Mouse (Mus musculus): Measurements from ENCODE around the gene Tnik. TPM values are rescaled to one million over a fixed set of nuclear protein-coding genes. Genes with fewer than 3 reads are reported as not detected.

The Tnik gene
- polyA plus RNA-seq, 1 experiment from 2014 or later = 114 TPM

- WGBS = 83% methylated on average over 4 of the region's 4 CpGs
- no peak for DNase-seq
- H3K27ac ChIP-seq (replicated peaks; ENCODE audit: low read depth, low read length) = no peak overlapping the region
Measured at GRCm38 (mm10) chr3:28346476-28346875, 83.5 kb downstream of the Tnik start.

GRCm38 (mm10) chr3:28348746-28349145, 85.7 kb downstream of the Tnik start:
- ATAC-seq (ENCODE audit: low FRiP score, low TSS enrichment) = no peak
- Histone ChIP-seq H3K9me3 (ENCODE audit: control insufficient read depth, low read length) (no peaks in the 10 kb centered on the region), H3K36me3 (ENCODE audit: control insufficient read depth, insufficient read depth, low read length) (no peaks in the 10 kb centered on the region), H3K27me3 (ENCODE audit: control insufficient read depth, insufficient read depth, low read length) (no peaks in the 10 kb centered on the region), H3K9ac (replicated peaks; ENCODE audit: low read length) (no peak overlapping the region), H3K27ac (replicated peaks; ENCODE audit: low read depth, low read length) (no peak overlapping the region), H3K4me2 (ENCODE audit: low read length) (no peak overlapping the region), H3K4me1 (ENCODE audit: control insufficient read depth, insufficient read depth, low read length) (no peaks in the 10 kb centered on the region), H3K4me3 (replicated peaks; ENCODE audit: low read depth, low read length) (no peak overlapping the region)
- WGBS = 86% methylated on average over 1 of the region's 1 CpGs
- DNase-seq = no peak

More at GRCm38 (mm10) chr3:28346476-28346875, 83.5 kb downstream of the Tnik start:
- Histone ChIP-seq H3K4me2 (ENCODE audit: low read length) (no peak overlapping the region), H3K9ac (replicated peaks; ENCODE audit: low read length) (no peak overlapping the region), H3K4me3 (replicated peaks; ENCODE audit: low read depth, low read length) (no peak overlapping the region), H3K4me1 (ENCODE audit: control insufficient read depth, insufficient read depth, low read length) (no peaks in the 10 kb centered on the region), H3K36me3 (ENCODE audit: control insufficient read depth, insufficient read depth, low read length) (no peaks in the 10 kb centered on the region), H3K9me3 (ENCODE audit: control insufficient read depth, low read length) (no peaks in the 10 kb centered on the region), H3K27me3 (ENCODE audit: control insufficient read depth, insufficient read depth, low read length) (no peaks in the 10 kb centered on the region)
- ATAC-seq (ENCODE audit: low FRiP score, low TSS enrichment) = no peak

GRCm38 (mm10) chr3:28350147-28350801, 87.3 kb downstream of the Tnik start:
- Histone ChIP-seq H3K36me3 (ENCODE audit: control insufficient read depth, insufficient read depth, low read length) (no peaks in the 10 kb centered on the region), H3K9ac (replicated peaks; ENCODE audit: low read length) (no peak overlapping the region), H3K4me3 (replicated peaks; ENCODE audit: low read depth, low read length) (no peak overlapping the region), H3K27ac (replicated peaks; ENCODE audit: low read depth, low read length) (no peak overlapping the region), H3K4me2 (ENCODE audit: low read length) (no peak overlapping the region), H3K9me3 (ENCODE audit: control insufficient read depth, low read length) (no peaks in the 10 kb centered on the region), H3K27me3 (ENCODE audit: control insufficient read depth, insufficient read depth, low read length) (no peaks in the 10 kb centered on the region), H3K4me1 (ENCODE audit: control insufficient read depth, insufficient read depth, low read length) (no peaks in the 10 kb centered on the region)
- ATAC-seq (ENCODE audit: low FRiP score, low TSS enrichment) = no peak
- WGBS = 88% methylated on average over 10 of the region's 10 CpGs
- DNase-seq = no peak

DNA sequence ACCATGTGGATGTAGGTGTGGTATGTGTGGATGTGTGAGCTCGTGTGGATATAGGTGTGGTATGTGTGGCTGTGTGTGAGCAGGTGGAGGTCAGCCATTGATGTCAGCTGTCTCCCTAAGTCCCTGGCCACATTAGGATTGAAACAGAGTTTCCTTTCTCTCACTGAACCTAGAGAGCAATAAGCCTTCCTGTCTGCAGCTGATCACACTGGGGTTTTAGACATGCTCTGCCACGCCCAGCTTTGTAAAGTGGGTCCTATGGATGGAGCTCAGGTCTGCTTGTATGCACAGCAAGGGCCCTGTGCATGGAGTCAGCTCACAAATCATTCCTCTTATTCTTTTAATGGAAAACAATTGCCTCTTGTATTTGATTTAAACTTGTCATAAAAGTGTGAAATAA, 95.4 kb downstream of the Tnik start:
- no peak overlapping the region for H3K9ac ChIP-seq (replicated peaks; ENCODE audit: low read length)
- WGBS = 75% methylated on average over 2 of the region's 2 CpGs
- H3K27me3 ChIP-seq (ENCODE audit: control insufficient read depth, insufficient read depth, low read length) = no peaks in the 10 kb centered on the region
- H3K27ac ChIP-seq (replicated peaks; ENCODE audit: low read depth, low read length) = no peak overlapping the region
- 0 out of 2 replicates have a peak, but pooled peaks cover 5% of the 10 kb centered on the region for H3K36me3 ChIP-seq (ENCODE audit: control insufficient read depth, insufficient read depth, low read length)
- no peak overlapping the region for H3K4me3 ChIP-seq (replicated peaks; ENCODE audit: low read depth, low read length)
- H3K9me3 ChIP-seq (ENCODE audit: control insufficient read depth, low read length) = no peaks in the 10 kb centered on the region
- ATAC-seq (ENCODE audit: low FRiP score, low TSS enrichment) (no peak), DNase-seq (no peak)
- H3K4me1 ChIP-seq (ENCODE audit: control insufficient read depth, insufficient read depth, low read length) = no peaks in the 10 kb centered on the region
- no peak overlapping the region for H3K4me2 ChIP-seq (ENCODE audit: low read length)

DNA sequence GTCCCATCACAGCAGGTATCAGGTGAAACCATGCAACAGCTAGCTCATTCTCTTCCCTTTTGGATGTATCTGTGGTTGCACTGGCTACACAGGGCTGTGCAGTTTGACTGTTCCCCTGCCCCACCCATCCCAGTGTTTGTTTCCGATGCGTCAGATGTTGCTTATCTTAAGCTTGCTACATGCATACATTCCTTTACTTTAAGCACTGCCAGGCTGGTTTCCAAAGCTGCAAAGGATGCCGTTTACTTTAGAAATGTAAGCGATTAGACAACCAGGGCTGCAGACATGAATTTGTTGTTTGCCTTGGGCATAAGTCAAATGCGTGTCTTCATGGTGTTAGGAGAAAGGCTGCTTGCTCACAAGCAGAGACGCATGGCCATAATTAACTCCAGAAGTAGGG, 96.1 kb downstream of the Tnik start:
- Histone ChIP-seq H3K4me2 (ENCODE audit: low read length) (no peak overlapping the region), H3K9me3 (ENCODE audit: control insufficient read depth, low read length) (no peaks in the 10 kb centered on the region), H3K4me3 (replicated peaks; ENCODE audit: low read depth, low read length) (no peak overlapping the region), H3K4me1 (ENCODE audit: control insufficient read depth, insufficient read depth, low read length) (no peaks in the 10 kb centered on the region), H3K27me3 (ENCODE audit: control insufficient read depth, insufficient read depth, low read length) (no peaks in the 10 kb centered on the region), H3K27ac (replicated peaks; ENCODE audit: low read depth, low read length) (no peak overlapping the region), H3K36me3 (ENCODE audit: control insufficient read depth, insufficient read depth, low read length) (0 out of 2 replicates have a peak, but pooled peaks cover 5% of the 10 kb centered on the region), H3K9ac (replicated peaks; ENCODE audit: low read length) (no peak overlapping the region)
- DNase-seq (no peak), ATAC-seq (ENCODE audit: low FRiP score, low TSS enrichment) (no peak)
- 87% methylated on average over 6 of the region's 6 CpGs for WGBS

GRCm38 (mm10) chr3:28361056-28361455, 98.0 kb downstream of the Tnik start:
- WGBS = 88% methylated on average over 6 of the region's 6 CpGs

DNA sequence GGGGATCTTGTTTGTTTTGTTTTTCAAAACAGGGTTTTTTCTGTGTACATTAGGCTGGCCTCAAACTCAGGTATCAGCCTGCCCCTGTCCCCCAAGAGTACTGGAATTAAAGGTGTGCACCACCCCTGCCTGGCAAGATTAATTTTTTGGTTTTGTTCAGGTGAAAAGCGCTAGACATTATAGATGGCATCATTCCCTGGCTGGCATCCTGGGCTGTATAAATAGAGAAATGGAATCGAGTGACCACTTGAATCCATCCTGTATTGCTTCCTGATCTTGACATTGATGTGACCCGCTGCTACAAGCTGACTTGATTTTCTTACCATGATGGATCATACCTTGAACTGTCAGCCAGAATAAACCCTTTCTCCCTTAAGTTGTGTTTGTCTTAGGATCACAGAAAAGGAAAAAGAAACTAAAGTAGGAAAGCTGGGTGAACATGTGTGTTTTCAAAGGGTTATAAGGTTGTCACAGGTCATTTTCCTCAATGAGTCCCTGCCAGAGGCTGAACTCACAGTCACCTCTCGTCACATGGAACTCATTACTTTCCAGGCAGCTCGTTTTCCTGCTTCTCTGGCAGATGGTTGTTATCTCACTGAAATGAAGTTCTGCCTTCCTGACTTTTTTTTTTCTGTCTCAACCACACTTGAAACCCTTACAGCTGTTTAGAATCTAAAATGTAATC, 100.6 kb downstream of the Tnik start:
- 81% methylated on average over 5 of the region's 5 CpGs for WGBS
- Histone ChIP-seq H3K36me3 (ENCODE audit: control insufficient read depth, insufficient read depth, low read length) (0 out of 2 replicates have a peak, but pooled peaks cover 5% of the 10 kb centered on the region), H3K4me2 (ENCODE audit: low read length) (no peak overlapping the region), H3K27ac (replicated peaks; ENCODE audit: low read depth, low read length) (no peak overlapping the region), H3K4me3 (replicated peaks; ENCODE audit: low read depth, low read length) (no peak overlapping the region), H3K4me1 (ENCODE audit: control insufficient read depth, insufficient read depth, low read length) (no peaks in the 10 kb centered on the region), H3K27me3 (ENCODE audit: control insufficient read depth, insufficient read depth, low read length) (no peaks in the 10 kb centered on the region), H3K9me3 (ENCODE audit: control insufficient read depth, low read length) (no peaks in the 10 kb centered on the region), H3K9ac (replicated peaks; ENCODE audit: low read length) (no peak overlapping the region)
- DNase-seq (no peak), ATAC-seq (ENCODE audit: low FRiP score, low TSS enrichment) (no peak)

More at GRCm38 (mm10) chr3:28361056-28361455, 98.0 kb downstream of the Tnik start:
- Histone ChIP-seq H3K27ac (replicated peaks; ENCODE audit: low read depth, low read length) (no peak overlapping the region), H3K9ac (replicated peaks; ENCODE audit: low read length) (no peak overlapping the region), H3K4me3 (replicated peaks; ENCODE audit: low read depth, low read length) (no peak overlapping the region), H3K36me3 (ENCODE audit: control insufficient read depth, insufficient read depth, low read length) (0 out of 2 replicates have a peak, but pooled peaks cover 5% of the 10 kb centered on the region), H3K4me2 (ENCODE audit: low read length) (no peak overlapping the region), H3K4me1 (ENCODE audit: control insufficient read depth, insufficient read depth, low read length) (no peaks in the 10 kb centered on the region), H3K27me3 (ENCODE audit: control insufficient read depth, insufficient read depth, low read length) (no peaks in the 10 kb centered on the region), H3K9me3 (ENCODE audit: control insufficient read depth, low read length) (no peaks in the 10 kb centered on the region)
- no peak for DNase-seq
- ATAC-seq (ENCODE audit: low FRiP score, low TSS enrichment) = no peak

DNA sequence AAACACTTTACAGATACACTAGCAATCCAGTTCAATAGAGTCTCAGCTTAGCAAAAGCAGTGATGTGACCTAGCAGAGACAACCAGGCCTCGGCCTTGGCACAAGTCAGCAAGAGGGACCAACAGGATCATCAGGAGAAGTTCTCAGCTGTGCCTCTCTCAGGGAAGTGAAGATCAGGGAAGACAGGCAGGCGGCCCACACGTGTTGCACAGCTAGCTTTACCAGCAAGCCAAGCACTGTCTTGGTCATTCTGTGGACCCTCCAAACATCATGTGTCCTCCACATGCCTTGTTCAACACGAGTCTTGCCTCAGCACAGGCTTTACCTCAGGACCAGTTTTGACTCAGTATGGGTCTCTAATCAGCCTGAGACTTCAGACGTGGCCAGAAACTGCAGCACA, 105.7 kb downstream of the Tnik start:
- WGBS = 82% methylated on average over 5 of the region's 5 CpGs
- H3K9me3 ChIP-seq (ENCODE audit: control insufficient read depth, low read length) = no peaks in the 10 kb centered on the region
- no peak for ATAC-seq (ENCODE audit: low FRiP score, low TSS enrichment)
- H3K4me2 ChIP-seq (ENCODE audit: low read length) = no peak overlapping the region
- no peak overlapping the region for H3K9ac ChIP-seq (replicated peaks; ENCODE audit: low read length)
- DNase-seq = no peak
- H3K4me3 ChIP-seq (replicated peaks; ENCODE audit: low read depth, low read length) = no peak overlapping the region
- H3K4me1 ChIP-seq (ENCODE audit: control insufficient read depth, insufficient read depth, low read length) = no peaks in the 10 kb centered on the region
- no peak overlapping the region for H3K27ac ChIP-seq (replicated peaks; ENCODE audit: low read depth, low read length)
- no peaks in the 10 kb centered on the region for H3K36me3 ChIP-seq (ENCODE audit: control insufficient read depth, insufficient read depth, low read length)
- no peaks in the 10 kb centered on the region for H3K27me3 ChIP-seq (ENCODE audit: control insufficient read depth, insufficient read depth, low read length)

- DNase-seq (no peak), ATAC-seq (ENCODE audit: low FRiP score, low TSS enrichment) (no peak)
- Histone ChIP-seq H3K4me1 (ENCODE audit: control insufficient read depth, insufficient read depth, low read length) (no peaks in the 10 kb centered on the region), H3K4me2 (ENCODE audit: low read length) (no peak overlapping the region), H3K27me3 (ENCODE audit: control insufficient read depth, insufficient read depth, low read length) (no peaks in the 10 kb centered on the region), H3K9ac (replicated peaks; ENCODE audit: low read length) (no peak overlapping the region), H3K9me3 (ENCODE audit: control insufficient read depth, low read length) (no peaks in the 10 kb centered on the region), H3K27ac (replicated peaks; ENCODE audit: low read depth, low read length) (no peak overlapping the region), H3K36me3 (ENCODE audit: control insufficient read depth, insufficient read depth, low read length) (no peaks in the 10 kb centered on the region), H3K4me3 (replicated peaks; ENCODE audit: low read depth, low read length) (no peak overlapping the region)
- 89% methylated on average over 1 of the region's 1 CpGs for WGBS
Measured at GRCm38 (mm10) chr3:28369266-28369665, 106.3 kb downstream of the Tnik start.
